8 mouse cellular contexts compared by ENCODE assay signal in genomic region chr4:108619587-108620341, GRCm38 (mm10). TPM values are rescaled to one million over a fixed set of nuclear protein-coding genes. Genes with fewer than 3 reads are reported as not detected.
DNase-seq lines count a peak whose midpoint lies in the region; ATAC-seq and TF ChIP-seq lines count a peak whose summit lies in the region.

Gene Cc2d1b (plus strand): TSS chr4:108619940.

- under 1% methylated on average over 82 of the region's 86 CpGs for WGBS in hindbrain, embryonic 13.5 days

- H3K4me3 ChIP-seq in hindbrain, embryonic 13.5 days = peak within 1 kb of the TSS; percentile 77

- peak within 1 kb of the TSS; percentile 95 for H3K27ac ChIP-seq in hindbrain, embryonic 13.5 days

- POLR2A ChIA-PET in Patski (lab: Charles Lee) = interaction anchor here (1.6 kb wide), 1 partner anchor 10 kb away, joined by 4 read pairs; no protein-coding TSS in a partner anchor

- DNase-seq in Patski (ENCODE audit: low read depth, low spot score) = peak; percentile 54
- DNase-seq in cerebellum, postnatal 14 days = peak; percentile 95 to 96
- DNase-seq in frontal cortex, postnatal 14 days (ENCODE audit: low spot score in 2 of 2) = peak; percentile 84 to 87
- peak; percentile 89 for DNase-seq in layer of hippocampus, postnatal 36 days
- DNase-seq in lung, postnatal 36 days = peak; percentile 95
- peak; percentile 93 for DNase-seq in retina, postnatal 1 day
- DNase-seq in urinary bladder, adult 18-20 months (ENCODE audit: low spot score in 2 of 2) = peak; percentile 77 to 89

- in situ Hi-C loops in Patski (cut with MboI; ENCODE audit: low pct_unique_long_range_greater_than_20kb) = no loop called here

- peak within 1 kb of the TSS; percentile 84 for H3K4me2 ChIP-seq in hindbrain, embryonic 13.5 days

- no peak for TF ChIP-seq CTCF in Patski (IDR thresholded peaks at IDR 0.05)

- CTCF ChIA-PET in Patski (lab: Charles Lee) = interaction anchor here (0.9 kb wide), 1 partner anchor 10 kb away, joined by 3 read pairs; no protein-coding TSS in a partner anchor

- H3K27me3 ChIP-seq in Patski = no peaks in the 10 kb centered on the region
- no peaks in the 10 kb centered on the region for H3K27me3 ChIP-seq in hindbrain, embryonic 13.5 days

- peaks cover 18% of the 10 kb centered on the region for H3K36me3 ChIP-seq in hindbrain, embryonic 13.5 days

- H3K9ac ChIP-seq in hindbrain, embryonic 13.5 days = peak within 1 kb of the TSS; percentile 91

- ATAC-seq in Patski = peak; percentile 88
- ATAC-seq in hindbrain, embryonic 13.5 days (ENCODE audit: low FRiP score) = peak; percentile 93

- no peaks in the 10 kb centered on the region for H3K9me3 ChIP-seq in hindbrain, embryonic 13.5 days

- H3K4me1 ChIP-seq in hindbrain, embryonic 13.5 days (replicated peaks) = peaks cover 21% of the 10 kb centered on the region

RNA-seq across cellular contexts. Expression of gene Cc2d1b, which starts in this region (rescaled TPM):
- 47.3 TPM for polyA plus RNA-seq in Patski (2021)
- polyA plus RNA-seq in hindbrain, embryonic 13.5 days (2015; fragmentation: Nextera tagmentation; extraction: Ambion mirVana) = 16.2 and 20.1 TPM in 2 replicates
- 10 to 100 TPM; 32.6 to 33.5 TPM for total RNA-seq in layer of hippocampus, postnatal 36 days (2021)

Comparison
In these comparisons a context has a peak if more than half of its experiments do, and no peak if none do; other contexts are left out.
1. Peak in every context shown above with its lines: DNase-seq, ATAC-seq, H3K4me3 ChIP-seq and H3K27ac ChIP-seq.